ENCODE assay signal across 8 mouse cellular contexts in genomic region chr5:128971298-128971697, GRCm38 (mm10). TPM values are rescaled to one million over a fixed set of nuclear protein-coding genes. Genes with fewer than 3 reads are reported as not detected.
DNase-seq lines count a peak whose midpoint lies in the region; ATAC-seq lines count a peak whose summit lies in the region.

No protein-coding gene starts in this region.

- H3K4me3 ChIP-seq in heart, embryonic 10.5 days: no peak overlapping the region
- H3K4me3 ChIP-seq in forebrain, embryonic 15.5 days: no peak overlapping the region
- H3K4me3 ChIP-seq in intestine, embryonic 14.5 days (ENCODE audit: low read depth, low read length): no peak overlapping the region
- H3K4me3 ChIP-seq in midbrain, embryonic 11.5 days (ENCODE audit: low read depth, low read length): no peak overlapping the region

- H3K27ac ChIP-seq in heart, embryonic 10.5 days: no peak overlapping the region
- H3K27ac ChIP-seq in forebrain, embryonic 15.5 days (replicated peaks): no peak overlapping the region
- H3K27ac ChIP-seq in intestine, embryonic 14.5 days (ENCODE audit: low read depth): no peak overlapping the region
- no peak overlapping the region for H3K27ac ChIP-seq in midbrain, embryonic 11.5 days (ENCODE audit: low read depth, low read length)

- H3K4me2 ChIP-seq in forebrain, embryonic 15.5 days (replicated peaks): no peak overlapping the region
- H3K4me2 ChIP-seq in intestine, embryonic 14.5 days (ENCODE audit: low read length): no peak overlapping the region
- no peak overlapping the region for H3K4me2 ChIP-seq in midbrain, embryonic 11.5 days

- H3K9me3 ChIP-seq in heart, embryonic 10.5 days: no peaks in the 10 kb centered on the region
- no peaks in the 10 kb centered on the region for H3K9me3 ChIP-seq in forebrain, embryonic 15.5 days
- no peaks in the 10 kb centered on the region for H3K9me3 ChIP-seq in intestine, embryonic 14.5 days (ENCODE audit: control insufficient read depth, low read length)
- no peaks in the 10 kb centered on the region for H3K9me3 ChIP-seq in midbrain, embryonic 11.5 days (ENCODE audit: control insufficient read depth, low read length)

- intact Hi-C loops in left cerebral cortex, postnatal 4 days (cut with DNase I): loop anchor here (5.0 to 10.0 kb wide), 2 partner anchors 239 to 446 kb away; no protein-coding TSS in a partner anchor

- no peaks in the 10 kb centered on the region for H3K36me3 ChIP-seq in heart, embryonic 10.5 days
- H3K36me3 ChIP-seq in forebrain, embryonic 15.5 days: no peaks in the 10 kb centered on the region
- no peaks in the 10 kb centered on the region for H3K36me3 ChIP-seq in intestine, embryonic 14.5 days (ENCODE audit: control insufficient read depth, insufficient read depth, low read length)
- no peaks in the 10 kb centered on the region for H3K36me3 ChIP-seq in midbrain, embryonic 11.5 days (ENCODE audit: control insufficient read depth, insufficient read depth, low read length)

- no peaks in the 10 kb centered on the region for H3K27me3 ChIP-seq in heart, embryonic 10.5 days (ENCODE audit: insufficient read depth, poor library complexity, severe bottlenecking)
- no peaks in the 10 kb centered on the region for H3K27me3 ChIP-seq in forebrain, embryonic 15.5 days
- no peaks in the 10 kb centered on the region for H3K27me3 ChIP-seq in intestine, embryonic 14.5 days (replicated peaks; ENCODE audit: control insufficient read depth, insufficient read depth, low read length)
- H3K27me3 ChIP-seq in midbrain, embryonic 11.5 days (ENCODE audit: control insufficient read depth, insufficient read depth, low read length): no peaks in the 10 kb centered on the region

- no peaks in the 10 kb centered on the region for H3K4me1 ChIP-seq in heart, embryonic 10.5 days
- no peaks in the 10 kb centered on the region for H3K4me1 ChIP-seq in forebrain, embryonic 15.5 days
- H3K4me1 ChIP-seq in intestine, embryonic 14.5 days (replicated peaks; ENCODE audit: control insufficient read depth, insufficient read depth, low read length): no peaks in the 10 kb centered on the region
- peaks cover 4% of the 10 kb centered on the region; the same call in 1 of the 2 replicates for H3K4me1 ChIP-seq in midbrain, embryonic 11.5 days (ENCODE audit: control insufficient read depth, insufficient read depth, low read length)

- H3K9ac ChIP-seq in forebrain, embryonic 15.5 days (replicated peaks): 0 out of 2 replicates have a peak overlapping the region, but pooled peaks have one; percentile 24
- no peak overlapping the region for H3K9ac ChIP-seq in intestine, embryonic 14.5 days (ENCODE audit: low read length)
- no peak overlapping the region for H3K9ac ChIP-seq in midbrain, embryonic 11.5 days (ENCODE audit: low read length)

- no peak; the same call in 1 of the 2 replicates for ATAC-seq in forebrain, embryonic 15.5 days (replicated peaks)
- 0 out of 2 replicates have a peak, but pooled peaks have one; percentile 32 for ATAC-seq in intestine, embryonic 14.5 days (replicated peaks; ENCODE audit: low FRiP score, low TSS enrichment, low read depth)
- peak; percentile 55; the same call in 1 of the 2 replicates for ATAC-seq in midbrain, embryonic 11.5 days (ENCODE audit: low FRiP score)

- WGBS in heart, embryonic 10.5 days: 18% methylated on average over 14 of the region's 14 CpGs
- 18% methylated on average over 14 of the region's 14 CpGs for WGBS in forebrain, embryonic 15.5 days
- WGBS in intestine, embryonic 14.5 days: 19% methylated on average over 14 of the region's 14 CpGs
- 23% methylated on average over 14 of the region's 14 CpGs for WGBS in midbrain, embryonic 11.5 days

- DNase-seq in heart, adult 8-10 months (ENCODE audit: low spot score): peak; percentile 43
- DNase-seq in heart, embryonic 10.5 days (ENCODE audit: low spot score): no peak
- DNase-seq in cerebellum, adult 18-20 months: peak; percentile 60 to 67
- peak; percentile 93 for DNase-seq in intestine, embryonic 14.5 days (ENCODE audit: low spot score)
- peak; percentile 70 for DNase-seq in left cerebral cortex, postnatal 4 days
- DNase-seq in midbrain, embryonic 11.5 days (ENCODE audit: low spot score, missing footprints): peak; percentile 98
- DNase-seq in spleen, adult 12 weeks (ENCODE audit: low spot score): peak; percentile 41

RNA-seq across cellular contexts. Expression of gene Rimbp2, which starts 18.0 kb away (rescaled TPM):
- total RNA-seq in heart, adult 8-10 months (2022): under 1 TPM in 1 of 4 experiments, not detected in 3; 0.09 TPM
- polyA plus RNA-seq in heart, embryonic 10.5 days (2016; fragmentation: Nextera tagmentation; extraction: Ambion mirVana): 0.20 and 0.55 TPM in 2 replicates
- polyA plus RNA-seq in forebrain, embryonic 15.5 days (2015; fragmentation: Nextera tagmentation; extraction: Ambion mirVana): 3.2 and 3.4 TPM in 2 replicates
- polyA plus RNA-seq in intestine, embryonic 14.5 days (2014; fragmentation: Nextera tagmentation; extraction: Ambion mirVana): 0.51 and 0.72 TPM in 2 replicates
- total RNA-seq in left cerebral cortex, postnatal 4 days (2021): 10 to 100 TPM; 67.1 to 68.9 TPM
- 1.5 and 1.6 TPM in 2 replicates for polyA plus RNA-seq in midbrain, embryonic 11.5 days (2014; fragmentation: Nextera tagmentation; extraction: Ambion mirVana)

RNA-seq across cellular contexts. Expression of gene Stx2, which starts 37.1 kb away (rescaled TPM):
- total RNA-seq in heart, adult 8-10 months (2022): 10 to 100 TPM; 10.0 to 15.5 (median 12.4) TPM
- 19.8 and 23.9 TPM in 2 replicates for polyA plus RNA-seq in heart, embryonic 10.5 days (2016; fragmentation: Nextera tagmentation; extraction: Ambion mirVana)
- 15.3 and 21.3 TPM in 2 replicates for polyA plus RNA-seq in forebrain, embryonic 15.5 days (2015; fragmentation: Nextera tagmentation; extraction: Ambion mirVana)
- polyA plus RNA-seq in intestine, embryonic 14.5 days (2014; fragmentation: Nextera tagmentation; extraction: Ambion mirVana): 25.9 and 28.3 TPM in 2 replicates
- 10 to 100 TPM; 30.4 to 33.2 TPM for total RNA-seq in left cerebral cortex, postnatal 4 days (2021)
- polyA plus RNA-seq in midbrain, embryonic 11.5 days (2014; fragmentation: Nextera tagmentation; extraction: Ambion mirVana): 26.0 and 27.6 TPM in 2 replicates

RNA-seq across cellular contexts. Expression of gene Ran, which starts 48.6 kb away (rescaled TPM):
- total RNA-seq in heart, adult 8-10 months (2022): 100 to 1,000 TPM in 2 of 4 experiments, 10 to 100 TPM in 2; 97.6 to 107 (median 102) TPM
- polyA plus RNA-seq in heart, embryonic 10.5 days (2016; fragmentation: Nextera tagmentation; extraction: Ambion mirVana): 581 and 755 TPM in 2 replicates
- polyA plus RNA-seq in forebrain, embryonic 15.5 days (2015; fragmentation: Nextera tagmentation; extraction: Ambion mirVana): 487 and 494 TPM in 2 replicates
- polyA plus RNA-seq in intestine, embryonic 14.5 days (2014; fragmentation: Nextera tagmentation; extraction: Ambion mirVana): 598 and 658 TPM in 2 replicates
- total RNA-seq in left cerebral cortex, postnatal 4 days (2021): 100 to 1,000 TPM; 164 to 165 TPM
- polyA plus RNA-seq in midbrain, embryonic 11.5 days (2014; fragmentation: Nextera tagmentation; extraction: Ambion mirVana): 948 and 951 TPM in 2 replicates
